Mouse (Mus musculus): ENCODE results near the gene Gnl2.

Gene Gnl2

GRCm38 (mm10) chr4:125002978-125003377, 13.4 kb upstream of the Gnl2 start:
- no peak for DNase-seq (ENCODE audit: low read depth)

DNA sequence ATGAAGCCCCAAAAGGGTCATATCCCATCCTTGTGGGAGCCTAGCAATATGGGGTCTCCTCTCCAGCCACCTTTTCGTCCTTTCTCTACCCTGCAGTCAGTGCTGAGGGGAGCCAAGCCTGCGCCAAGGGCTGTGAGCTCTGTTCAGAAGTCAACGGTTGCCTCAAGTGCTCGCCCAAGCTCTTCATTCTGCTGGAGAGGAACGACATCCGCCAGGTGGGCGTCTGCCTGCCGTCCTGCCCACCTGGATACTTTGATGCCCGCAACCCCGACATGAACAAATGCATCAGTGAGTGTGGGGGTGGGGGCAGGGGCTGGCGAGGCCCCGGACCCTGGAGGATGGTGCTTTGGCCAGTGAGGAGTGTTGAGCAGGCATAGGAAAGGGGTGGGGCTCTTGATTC, 11.5 kb upstream of the Gnl2 start:
- no peak for DNase-seq (ENCODE audit: low read depth)

- DNase-seq (ENCODE audit: low read depth) = no peak
Measured at GRCm38 (mm10) chr4:125007460-125007859, 8.9 kb upstream of the Gnl2 start.

GRCm38 (mm10) chr4:125008220-125008619, 8.2 kb upstream of the Gnl2 start:
- DNase-seq (ENCODE audit: low read depth) = no peak

GRCm38 (mm10) chr4:125008712-125009111, 7.7 kb upstream of the Gnl2 start:
- no peak for DNase-seq (ENCODE audit: low read depth)

GRCm38 (mm10) chr4:125017431-125017830, 1.0 kb downstream of the Gnl2 start:
- no peak for DNase-seq (ENCODE audit: low read depth)

GRCm38 (mm10) chr4:125020780-125021538, 4.6 kb downstream of the Gnl2 start:
- peak; percentile 87 for DNase-seq (ENCODE audit: low read depth)

DNA sequence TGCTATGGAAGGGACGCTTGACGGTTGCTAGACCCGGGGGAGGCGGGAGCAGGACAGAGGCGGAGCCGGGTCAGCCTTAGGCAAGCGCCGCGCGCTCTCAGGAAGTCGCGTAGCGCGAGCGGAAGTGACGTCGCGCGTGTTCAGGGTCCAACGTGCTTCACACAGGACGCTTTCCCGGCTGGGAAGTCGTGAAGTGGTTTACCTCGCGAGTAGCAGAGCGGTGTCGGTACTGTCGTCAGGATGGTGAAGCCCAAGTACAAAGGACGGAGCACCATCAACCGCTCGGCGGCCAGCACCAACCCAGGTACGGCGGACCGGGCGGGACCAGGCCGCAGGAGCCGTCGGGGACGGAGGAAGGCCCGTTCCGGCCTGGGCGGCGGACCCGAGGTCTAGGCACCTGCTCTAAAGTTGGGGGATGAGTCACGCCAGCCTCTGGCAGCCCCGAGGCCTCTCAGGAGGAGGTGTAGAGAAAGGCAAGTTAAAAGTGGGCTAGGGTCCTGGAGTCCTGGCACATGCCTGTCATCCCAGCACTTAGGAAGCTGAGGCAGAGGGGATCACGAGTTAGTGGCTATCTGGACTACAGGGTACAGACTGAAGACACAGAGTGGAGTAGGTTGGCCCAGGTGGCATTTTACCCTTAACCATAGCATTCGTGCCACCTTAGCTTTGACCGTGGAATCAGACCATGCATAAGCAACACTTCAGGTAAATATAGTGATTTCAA, 13.7 kb downstream of the Gnl2 start:
- peak; percentile 98 for DNase-seq (ENCODE audit: low read depth)

GRCm38 (mm10) chr4:125034341-125034740, 18.0 kb downstream of the Gnl2 start:
- peak; percentile 87 for DNase-seq (ENCODE audit: low read depth)

DNA sequence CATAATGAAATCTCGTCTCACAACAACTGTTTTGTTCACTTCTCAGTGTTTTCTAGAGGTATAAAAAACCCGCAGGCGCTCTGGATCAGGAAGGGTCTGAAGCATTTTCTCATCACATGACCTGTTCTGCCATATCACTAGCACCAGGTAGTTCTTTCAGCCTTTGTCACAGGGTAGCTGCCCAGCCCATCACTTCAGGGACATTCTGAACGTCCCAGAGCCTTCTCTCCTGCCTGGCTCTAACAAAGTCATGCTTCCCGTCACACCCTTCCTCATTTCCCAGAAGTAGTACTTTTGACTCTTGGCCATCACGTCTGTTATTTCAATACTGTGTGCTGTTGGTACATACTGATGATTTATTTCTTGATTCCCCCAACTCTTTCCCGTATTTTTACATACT, 28.1 kb downstream of the Gnl2 start:
- DNase-seq (ENCODE audit: low read depth) = no peak

DNA sequence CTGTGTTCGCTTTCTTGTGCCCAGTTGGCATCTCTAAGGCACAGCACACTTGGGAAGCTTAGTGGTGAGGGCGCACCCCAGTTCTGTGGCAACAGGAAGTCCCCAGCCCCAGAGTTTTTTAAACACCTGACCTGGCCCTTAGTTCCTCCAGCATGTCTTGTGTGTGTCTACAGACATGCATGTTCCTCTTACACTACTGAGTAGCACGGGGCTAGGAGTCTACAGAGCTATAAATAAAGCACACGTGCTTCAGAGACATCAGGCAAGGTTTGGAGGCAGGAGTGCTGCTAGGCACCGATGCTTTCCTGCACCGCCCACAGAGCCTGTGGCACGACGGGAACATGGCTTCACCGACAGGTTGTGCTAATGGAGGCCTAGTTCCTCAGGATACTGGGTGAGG, 39.0 kb downstream of the Gnl2 start:
- DNase-seq (ENCODE audit: low read depth) = no peak

- no peak for DNase-seq (ENCODE audit: low read depth)
Measured at GRCm38 (mm10) chr4:125056476-125056875, 40.1 kb downstream of the Gnl2 start.

DNA sequence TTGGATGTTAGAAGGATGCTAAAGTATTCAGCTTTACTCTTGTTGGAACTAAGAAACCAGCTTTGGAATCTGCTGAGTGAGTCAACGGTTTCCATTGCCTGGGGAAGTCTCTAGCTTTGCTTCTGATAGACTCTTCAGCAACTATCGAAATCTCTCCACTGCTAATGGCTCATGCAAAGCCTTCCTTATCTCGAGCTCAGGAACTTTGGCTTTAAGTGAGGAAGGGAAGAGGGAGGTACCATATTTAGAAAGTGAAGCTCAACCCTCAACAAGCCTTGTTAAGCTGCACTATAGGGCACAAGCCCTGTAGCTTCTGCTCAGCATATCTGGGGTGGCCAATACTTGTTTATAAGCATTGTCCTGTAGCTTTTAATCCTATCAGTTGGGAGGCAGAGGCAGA, 40.9 kb downstream of the Gnl2 start:
- DNase-seq (ENCODE audit: low read depth) = peak; percentile 62

DNA sequence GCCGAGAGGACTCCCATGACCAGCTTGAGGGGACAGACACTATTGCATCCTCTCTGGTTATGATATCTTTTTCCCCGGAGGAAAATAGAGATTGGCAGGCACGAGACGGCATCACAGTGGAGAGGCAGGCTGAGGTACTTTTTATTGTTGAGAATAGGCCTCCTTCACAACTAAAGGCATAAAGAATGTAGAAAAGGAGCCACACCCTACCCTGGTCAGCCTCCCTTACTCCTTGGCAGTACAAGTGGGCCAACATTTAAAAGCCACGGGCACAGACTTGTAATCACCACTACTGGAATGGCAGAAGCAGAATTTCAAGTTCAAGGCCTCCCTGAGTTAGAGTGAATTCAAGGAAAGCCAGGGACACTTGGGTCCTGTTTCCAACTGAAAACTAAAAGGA, 41.6 kb downstream of the Gnl2 start:
- no peak for DNase-seq (ENCODE audit: low read depth)

DNA sequence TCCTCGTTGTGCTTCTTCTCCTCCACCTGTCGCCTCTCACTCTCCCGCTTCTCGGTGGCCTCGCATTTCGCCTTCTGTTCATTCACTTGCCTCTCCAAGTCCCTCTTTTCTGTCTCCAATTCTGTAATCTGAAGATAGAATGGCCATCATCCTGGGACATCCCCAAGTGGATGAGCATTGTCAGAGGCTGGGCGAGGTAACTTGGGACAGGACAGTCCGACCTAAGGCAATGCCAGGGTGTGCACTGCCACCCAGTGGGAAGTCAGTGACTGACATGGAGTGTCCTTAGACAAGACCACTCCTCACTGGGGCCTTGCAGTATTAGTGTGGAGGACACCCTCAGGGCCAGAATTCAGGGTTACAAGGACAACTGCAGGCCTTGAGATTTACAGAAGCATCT, 42.6 kb downstream of the Gnl2 start:
- DNase-seq (ENCODE audit: low read depth) = peak; percentile 87

GRCm38 (mm10) chr4:125063829-125064228, 47.4 kb downstream of the Gnl2 start:
- DNase-seq (ENCODE audit: low read depth) = no peak

GRCm38 (mm10) chr4:125065517-125066307, 49.3 kb downstream of the Gnl2 start, which contains the start of gene Dnali1:
Gene Dnali1, minus strand, starts transcription at chr4:125065703.
- DNase-seq (ENCODE audit: low read depth) = peak; percentile 84

- peak; percentile 95 for DNase-seq (ENCODE audit: low read depth)
Measured at GRCm38 (mm10) chr4:125066490-125067370, 50.3 kb downstream of the Gnl2 start, which contains the start of gene Snip1. Gene Snip1, plus strand, starts transcription at chr4:125066672.

DNA sequence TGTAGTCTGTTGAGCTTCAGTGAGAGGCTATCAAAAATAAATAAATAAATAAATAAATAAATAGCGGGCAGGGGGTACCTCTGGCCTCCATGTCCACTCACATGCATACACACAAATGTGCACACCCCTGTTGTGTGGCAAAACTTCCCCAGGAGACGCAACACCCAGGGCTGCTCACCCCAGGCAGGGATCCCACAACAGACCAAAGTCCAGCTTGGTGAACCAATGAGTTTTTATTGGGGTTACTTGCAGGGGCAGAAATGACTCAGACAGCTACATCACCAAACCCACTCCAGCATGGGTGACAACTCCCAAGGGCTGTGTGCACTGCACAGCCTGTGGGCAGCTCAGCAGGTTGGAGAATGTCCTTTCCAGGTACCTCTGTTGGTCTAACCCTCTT, 61.3 kb downstream of the Gnl2 start:
- no peak for DNase-seq (ENCODE audit: low read depth)

- DNase-seq (ENCODE audit: low read depth) = no peak
Measured at GRCm38 (mm10) chr4:125078698-125079097, 62.3 kb downstream of the Gnl2 start.

Measured in NIH3T3 (cell line).